Mouse (Mus musculus) lung, adult 2 months (tissue): ENCODE data around the gene Vps18.

Experiments
- CTCF ChIP-seq: fragments of 200-500 bp; IDR thresholded peaks from 2 replicates; pipeline ENCODE4 v1.5.1; 2011; ENCODE audit warnings: mild to moderate bottlenecking, low read length, control low read depth; ENCODE audit not compliant: insufficient read depth
- POLR2A ChIP-seq: fragments of 200-500 bp; IDR thresholded peaks from 2 replicates; pipeline ENCODE4 v1.6.1; 2011; ENCODE audit warnings: low read depth, mild to moderate bottlenecking, control low read depth, low read length, borderline replicate concordance; ENCODE audit errors: extremely low read depth

DNA sequence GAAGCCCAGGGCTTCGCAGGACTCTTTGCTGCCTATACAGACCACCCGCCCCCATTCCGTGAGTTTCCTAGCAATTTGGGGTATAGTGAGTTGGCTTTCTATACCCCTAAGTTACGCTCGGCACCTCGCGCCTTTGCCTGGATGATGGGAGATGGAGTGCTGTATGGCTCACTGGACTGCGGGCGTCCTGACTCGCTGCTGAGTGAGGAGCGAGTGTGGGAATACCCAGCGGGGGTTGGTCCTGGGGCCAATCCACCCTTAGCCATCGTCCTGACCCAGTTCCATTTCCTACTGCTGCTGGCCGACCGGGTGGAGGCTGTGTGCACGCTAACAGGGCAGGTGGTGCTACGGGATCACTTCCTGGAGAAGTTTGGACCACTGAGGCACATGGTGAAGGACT is 4.8 kb downstream of the Vps18 start:
- no peak for TF ChIP-seq CTCF
- no peak for TF ChIP-seq POLR2A
